Mouse (Mus musculus): ENCODE data around the gene Lca5.

DNA sequence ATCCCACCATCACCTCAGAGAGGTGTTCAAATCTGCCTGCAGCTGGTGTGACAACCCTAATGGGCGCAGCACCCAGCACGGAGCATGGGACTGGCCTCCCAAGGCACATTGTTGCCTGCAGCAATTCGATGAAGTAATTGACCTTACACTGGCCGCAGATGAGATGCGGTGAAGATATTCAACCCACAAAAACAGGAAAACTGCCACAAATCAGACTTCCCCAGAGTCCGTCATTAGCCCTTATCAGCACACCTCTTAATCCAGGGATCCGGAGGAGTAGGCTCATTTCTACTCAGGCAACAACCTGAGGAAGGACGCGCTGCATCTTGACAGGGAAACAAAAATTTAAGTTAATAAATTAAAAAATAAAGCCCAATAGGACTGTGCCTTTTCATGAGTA lies 6.2 kb upstream of the Lca5 start:
- TF ChIP-seq POLR2A (IDR thresholded peaks at IDR 0.05; ENCODE audit: borderline replicate concordance, low read depth, low read length) (no peak), CTCF (IDR thresholded peaks at IDR 0.05; ENCODE audit: low read depth, low read length) (no peak)

Measured in bone marrow macrophage, adult 2 months (primary cell).